Mouse (Mus musculus): ENCODE results near the gene Tlx2.

Gene Tlx2

DNA sequence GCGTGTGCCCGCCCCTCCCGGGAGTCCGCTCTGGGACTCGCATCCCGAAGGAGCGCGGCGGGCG lies at the start of gene Tlx2:
TSS of gene Tlx2 (minus strand) at position 47 of the 64 bp plus-strand sequence.
- DNase-seq (ENCODE audit: low spot score in 2 of 2): no peak

DNA sequence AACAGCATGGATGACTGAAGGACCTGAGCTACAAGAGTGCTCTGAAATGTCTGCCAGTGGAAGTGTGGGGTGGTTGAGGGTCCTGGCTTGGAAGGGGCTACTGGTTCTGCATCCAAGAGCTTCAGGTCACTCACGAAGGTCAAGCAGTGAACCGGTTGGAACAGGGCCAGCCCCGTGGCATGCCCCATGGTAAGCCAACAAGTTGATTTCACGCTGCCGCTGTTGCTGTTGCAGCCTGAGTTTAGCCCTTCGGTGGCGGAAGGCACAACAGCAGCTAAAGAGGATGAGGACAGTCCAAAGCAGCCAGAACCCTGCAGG lies 49.6 kb upstream of the Tlx2 start:
- DNase-seq (ENCODE audit: low spot score in 2 of 2): no peak

DNA sequence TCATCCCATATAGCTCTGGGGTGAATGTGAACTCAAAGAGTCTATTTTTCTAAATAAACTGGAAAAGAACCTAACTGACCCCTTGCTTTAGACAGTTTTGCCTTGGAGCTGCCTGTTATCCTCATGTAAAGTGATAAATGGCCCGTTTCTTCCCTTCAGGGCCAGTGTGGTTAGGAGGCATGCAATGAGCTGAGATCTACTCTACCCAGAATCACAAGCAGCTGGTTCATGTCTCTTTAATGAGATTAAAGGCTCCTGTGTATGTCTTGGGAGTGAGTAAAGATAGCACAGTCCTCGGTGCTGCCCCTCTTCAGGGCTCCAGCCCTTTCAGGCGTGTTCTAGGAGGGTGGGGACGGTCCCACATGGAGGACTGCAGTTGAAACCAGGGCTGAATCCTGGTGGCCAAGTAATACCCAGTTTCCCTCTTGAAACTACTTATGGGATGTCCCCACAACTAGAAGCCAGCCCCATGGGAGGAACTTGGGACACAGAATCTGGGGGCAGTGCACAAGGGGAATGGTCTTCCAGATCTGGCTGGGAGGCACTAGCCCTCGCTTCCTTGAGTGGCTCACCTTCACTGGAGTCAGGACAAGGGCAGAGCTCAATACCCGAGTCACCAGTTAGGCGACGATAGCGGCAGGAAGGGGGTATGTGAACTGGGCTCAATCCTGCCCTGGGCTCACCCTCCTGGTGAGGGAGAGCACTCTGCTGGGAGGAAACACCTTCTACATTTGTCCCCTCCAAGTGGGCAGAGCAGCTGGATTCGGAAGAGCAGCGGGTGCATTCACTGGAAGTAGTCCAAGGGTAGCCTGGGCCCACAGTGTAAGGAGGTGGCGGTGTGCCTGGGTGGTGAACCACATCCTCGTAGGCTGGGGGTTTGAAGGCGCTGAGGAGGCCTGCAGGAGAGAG lies 49.0 kb upstream of the Tlx2 start:
- DNase-seq (ENCODE audit: low spot score in 2 of 2): no peak

DNA sequence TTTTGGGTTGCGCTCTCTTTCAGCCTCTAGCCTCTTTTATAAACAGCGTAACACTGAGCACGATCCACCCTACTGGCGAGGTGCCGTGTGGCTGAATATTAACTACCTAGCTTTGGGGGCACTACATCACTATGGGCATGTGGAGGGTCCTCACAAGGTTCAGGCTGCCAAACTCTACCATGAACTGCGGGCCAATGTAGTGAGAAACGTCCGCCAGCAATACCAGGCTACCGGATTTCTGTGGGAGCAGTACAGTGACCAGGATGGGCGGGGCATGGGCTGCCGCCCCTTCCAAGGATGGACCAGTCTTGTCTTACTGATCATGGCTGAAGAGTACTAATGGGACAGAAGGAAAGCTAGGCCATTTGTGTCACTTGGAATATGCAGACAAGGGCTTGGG lies 48.3 kb upstream of the Tlx2 start:
- no peak for DNase-seq (ENCODE audit: low spot score in 2 of 2)

DNA sequence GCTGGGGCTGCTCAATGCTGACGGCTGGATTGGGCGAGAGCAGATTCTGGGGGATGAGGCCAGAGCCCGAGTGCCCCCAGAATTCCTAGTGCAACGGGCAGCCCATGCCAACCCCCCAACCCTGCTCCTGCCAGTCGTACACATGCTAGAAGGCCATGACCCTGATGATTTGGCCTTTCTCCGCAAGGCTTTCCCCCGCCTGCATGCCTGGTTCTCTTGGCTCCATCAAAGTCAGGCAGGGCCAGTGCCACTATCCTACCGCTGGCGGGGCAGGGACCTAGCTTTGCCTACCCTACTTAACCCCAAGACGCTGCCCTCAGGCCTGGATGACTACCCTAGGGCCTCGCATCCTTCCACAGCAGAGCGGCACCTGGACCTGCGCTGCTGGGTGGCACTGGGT lies 47.5 kb upstream of the Tlx2 start:
- DNase-seq (ENCODE audit: low spot score in 2 of 2): no peak

DNA sequence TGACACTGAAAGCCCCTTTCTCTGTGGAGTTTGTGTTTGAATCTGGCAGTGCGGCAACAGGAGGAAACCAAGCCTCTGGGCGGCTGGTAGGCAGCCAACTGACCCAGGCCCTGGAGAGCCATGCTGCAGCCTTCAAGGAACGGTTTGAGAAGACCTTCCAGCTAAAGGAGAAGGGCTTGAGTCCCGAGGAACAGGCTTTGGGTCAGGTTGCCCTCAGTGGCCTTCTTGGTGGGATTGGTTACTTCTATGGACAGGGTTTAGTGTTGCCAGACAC lies 47.0 kb upstream of the Tlx2 start:
- DNase-seq (ENCODE audit: low spot score in 2 of 2): no peak

DNA sequence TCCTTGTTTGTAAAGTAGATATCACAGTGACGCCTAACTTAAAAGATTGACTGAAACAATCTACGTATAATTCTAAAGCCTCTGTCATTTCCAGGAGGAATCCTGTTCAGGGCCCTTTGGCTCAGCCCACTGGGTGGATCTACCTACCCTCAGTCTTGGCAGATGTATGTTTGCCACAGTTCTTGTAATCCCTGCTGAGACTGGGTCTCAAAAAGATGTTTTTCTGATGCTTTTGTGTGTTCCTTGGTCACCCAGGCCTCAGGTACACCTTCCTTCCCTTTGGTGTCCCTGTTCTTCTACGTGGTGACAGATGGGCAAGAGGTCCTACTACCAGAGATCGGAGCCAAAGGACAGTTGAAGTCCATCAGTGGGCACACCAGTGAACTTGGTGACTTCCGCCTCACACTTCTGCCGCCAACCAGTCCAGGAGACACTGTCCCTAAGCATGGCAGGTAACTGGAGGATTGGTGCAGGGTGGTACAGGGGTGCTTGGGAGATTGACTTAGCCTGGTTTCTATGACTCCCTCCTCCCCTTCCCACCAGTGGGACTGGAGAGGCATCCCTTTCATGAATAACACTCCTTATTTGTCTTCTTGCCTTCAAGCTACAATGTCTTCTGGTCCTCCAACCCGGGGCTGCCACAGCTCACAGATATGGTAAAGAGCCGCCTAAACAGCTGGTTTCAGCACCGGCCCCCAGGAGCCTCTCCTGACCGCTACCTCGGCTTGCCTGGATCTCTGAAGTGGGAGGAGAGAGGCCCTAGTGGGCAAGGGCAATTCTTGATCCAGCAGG lies 46.5 kb upstream of the Tlx2 start:
- DNase-seq (ENCODE audit: low spot score in 2 of 2): no peak

DNA sequence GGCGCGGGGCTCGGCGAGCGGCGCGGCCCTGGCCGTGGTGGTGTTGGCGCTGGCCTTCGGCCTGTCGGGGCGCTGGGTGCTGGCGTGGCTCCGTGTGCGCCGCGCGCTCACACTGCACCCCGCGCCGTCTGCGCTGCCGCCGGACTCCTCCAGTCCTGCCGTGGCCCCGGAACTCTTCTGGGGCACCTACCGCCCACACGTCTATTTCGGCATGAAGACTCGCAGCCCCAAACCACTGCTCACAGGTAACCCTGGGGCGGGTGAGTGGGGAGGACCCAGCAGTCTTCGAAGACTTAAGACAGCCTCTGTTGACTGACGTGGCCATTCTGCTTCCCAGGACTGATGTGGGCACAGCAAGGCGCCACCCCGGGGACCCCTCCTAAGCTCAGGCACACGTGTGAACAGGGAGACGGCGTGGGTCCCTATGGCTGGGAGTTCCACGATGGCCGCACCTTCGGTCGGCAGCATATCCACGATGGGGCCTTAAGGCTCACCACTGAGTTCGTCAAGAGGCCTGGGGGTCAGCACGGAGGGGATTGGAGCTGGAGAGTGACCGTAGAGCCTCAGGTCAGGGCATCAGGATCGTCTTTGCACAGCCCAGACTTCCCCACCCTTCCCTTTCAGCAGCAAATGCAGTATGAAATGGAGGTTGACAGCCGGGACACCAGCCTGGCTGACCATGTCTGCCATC lies 45.7 kb upstream of the Tlx2 start:
- no peak for DNase-seq (ENCODE audit: low spot score in 2 of 2)

DNA sequence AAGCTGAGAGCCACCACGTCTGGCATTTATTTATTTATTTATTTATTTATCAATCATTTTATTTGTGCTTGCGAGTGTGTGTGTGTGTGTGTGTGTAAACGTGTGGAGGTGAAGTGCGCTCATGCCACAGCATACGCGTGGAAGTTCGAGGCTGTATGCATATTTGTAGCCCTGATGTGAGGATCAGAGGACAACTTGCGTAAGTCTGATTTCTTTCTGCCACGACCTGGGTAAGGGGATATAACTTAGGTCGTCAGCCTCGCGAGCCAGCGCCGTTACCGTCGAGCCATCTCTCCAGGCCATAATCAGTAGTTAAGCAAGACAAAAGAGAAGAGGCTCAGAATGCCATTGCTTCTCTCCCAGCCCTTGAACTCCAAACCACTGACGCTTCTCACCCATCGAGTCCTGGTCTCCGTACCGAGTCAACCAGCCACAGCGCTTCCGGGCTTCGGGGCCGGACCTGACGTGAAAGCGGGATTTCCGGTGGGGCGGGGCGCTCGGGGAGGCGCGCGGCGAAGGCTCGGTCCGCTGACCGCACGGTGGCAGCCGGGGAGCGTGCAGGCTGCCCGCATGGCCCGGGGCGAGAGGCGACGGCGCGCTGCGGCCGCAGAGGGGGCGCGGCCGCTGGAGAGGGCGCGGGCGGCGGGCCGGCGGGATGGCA lies 45.0 kb upstream of the Tlx2 start, which contains the start of gene Mogs:
TSS of gene Mogs (plus strand) at position 486 of the 661 bp plus-strand sequence.
- DNase-seq (ENCODE audit: low spot score in 2 of 2): peak; percentile 89 to 91

DNA sequence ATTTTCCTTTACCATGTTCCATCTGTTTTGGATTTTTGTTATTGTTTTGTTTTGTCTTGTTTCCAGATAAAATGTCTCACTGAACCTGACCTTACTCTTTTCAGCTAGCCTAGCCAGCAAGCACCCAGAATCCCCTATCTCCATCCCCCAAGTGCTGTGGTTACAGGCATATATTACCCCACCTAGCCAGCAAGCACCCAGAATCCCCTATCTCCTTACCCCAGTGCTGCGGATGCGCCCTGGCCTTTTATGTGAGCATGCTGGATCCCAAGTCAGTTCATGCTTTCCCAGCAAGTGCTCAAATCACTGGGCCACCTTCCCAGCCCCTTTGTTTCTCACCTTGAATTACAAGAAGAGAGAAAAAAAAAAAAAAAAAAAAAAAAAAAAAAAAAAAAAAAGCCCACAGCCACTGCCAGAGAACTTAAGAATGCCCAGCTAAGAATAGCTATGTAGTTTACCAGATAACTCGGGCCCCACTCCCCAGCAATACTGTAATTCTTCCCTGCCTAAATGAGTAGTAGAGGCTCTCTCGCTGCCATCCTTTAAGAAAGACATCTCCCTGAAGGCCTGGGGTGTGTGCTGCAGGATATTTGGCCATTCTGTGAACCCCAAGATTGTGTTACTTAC lies 41.5 kb upstream of the Tlx2 start:
- DNase-seq (ENCODE audit: low spot score in 2 of 2): no peak

DNA sequence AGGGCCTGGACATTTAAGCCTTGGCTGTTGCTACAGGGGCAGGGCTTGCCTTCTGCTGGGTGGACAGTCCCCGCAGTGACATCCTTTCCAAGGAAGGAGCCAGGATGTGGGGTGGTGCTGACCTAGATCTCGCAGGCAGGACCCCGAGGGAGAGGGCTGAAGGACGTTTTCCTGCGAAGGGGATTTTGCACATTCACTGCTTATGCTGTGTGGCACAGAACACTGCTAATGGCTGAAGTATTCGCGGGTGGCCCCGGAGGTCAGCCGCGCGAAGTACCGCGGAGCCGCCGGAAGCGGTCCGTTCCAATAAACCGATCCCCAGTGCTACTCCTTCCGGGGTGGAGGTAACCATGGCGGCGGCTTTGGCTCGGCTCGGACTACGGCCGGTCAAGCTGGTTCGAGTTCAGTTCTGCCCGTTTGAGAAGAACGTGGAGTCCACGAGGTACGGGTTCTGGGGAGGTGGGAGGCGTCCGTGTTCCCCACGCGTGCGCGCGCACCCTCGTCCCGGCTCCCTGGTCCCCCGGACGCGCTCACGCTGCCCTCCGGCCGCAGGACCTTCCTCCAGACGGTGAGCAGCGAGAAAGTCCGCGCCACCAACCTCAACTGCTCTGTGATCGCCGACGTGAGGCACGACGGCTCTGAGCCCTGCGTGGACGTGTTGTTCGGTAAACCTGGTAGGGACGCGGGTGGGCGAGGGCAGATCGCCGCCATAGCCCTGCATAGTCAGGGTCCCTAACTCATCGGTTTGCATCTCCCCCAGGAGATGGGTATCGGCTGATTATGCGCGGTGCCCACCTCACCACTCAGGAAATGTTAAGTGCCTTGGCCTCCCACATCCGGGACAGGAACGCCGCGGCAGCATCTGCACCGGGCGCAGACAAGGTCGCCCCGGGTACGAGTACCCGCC lies 38.9 kb upstream of the Tlx2 start, which contains the start of gene Mrpl53:
TSS of gene Mrpl53 (plus strand) at position 279 of the 907 bp plus-strand sequence.
- DNase-seq (ENCODE audit: low spot score in 2 of 2): peak; percentile 75 to 84

DNA sequence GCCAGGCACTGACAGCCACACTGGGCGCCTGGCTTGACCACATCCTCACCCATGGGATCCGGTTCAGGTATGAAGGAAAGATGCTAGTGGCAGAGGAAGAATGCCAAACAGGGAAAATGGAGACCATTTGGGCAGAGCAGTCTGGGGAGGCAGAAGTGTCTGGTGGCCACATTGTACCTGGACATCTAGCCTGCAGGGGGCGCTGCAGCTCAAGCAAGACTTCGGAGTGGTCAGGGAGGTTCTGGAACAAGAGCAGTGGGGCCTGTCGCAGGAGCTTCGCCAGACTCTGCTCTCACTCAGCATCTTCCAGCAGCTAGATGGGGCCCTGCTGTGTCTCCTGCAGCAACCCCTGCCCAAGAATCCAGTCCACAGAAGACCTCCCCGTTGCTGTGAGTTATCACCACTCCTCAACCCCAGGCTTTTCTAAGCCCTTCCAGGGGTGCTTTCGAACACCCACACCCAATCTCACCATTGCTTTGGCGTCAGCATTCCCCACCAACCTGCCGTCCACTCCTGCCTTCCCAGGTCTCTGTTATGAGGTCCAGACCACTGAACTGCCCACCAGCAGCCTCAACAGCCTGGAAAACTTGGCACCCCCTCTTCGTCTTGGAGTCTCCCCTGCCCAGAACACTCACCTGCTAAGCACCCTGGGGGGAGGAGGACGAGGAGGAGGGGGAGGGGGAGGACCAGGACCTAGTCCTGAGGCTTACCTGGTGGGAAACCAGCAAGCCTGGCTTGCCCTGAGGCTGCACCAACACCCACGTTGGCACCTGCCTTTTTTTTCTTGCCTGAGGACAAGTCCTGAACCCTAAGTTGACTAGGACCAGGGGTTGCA lies 37.7 kb upstream of the Tlx2 start:
- peak; percentile 73 to 83 for DNase-seq (ENCODE audit: low spot score in 2 of 2)

DNA sequence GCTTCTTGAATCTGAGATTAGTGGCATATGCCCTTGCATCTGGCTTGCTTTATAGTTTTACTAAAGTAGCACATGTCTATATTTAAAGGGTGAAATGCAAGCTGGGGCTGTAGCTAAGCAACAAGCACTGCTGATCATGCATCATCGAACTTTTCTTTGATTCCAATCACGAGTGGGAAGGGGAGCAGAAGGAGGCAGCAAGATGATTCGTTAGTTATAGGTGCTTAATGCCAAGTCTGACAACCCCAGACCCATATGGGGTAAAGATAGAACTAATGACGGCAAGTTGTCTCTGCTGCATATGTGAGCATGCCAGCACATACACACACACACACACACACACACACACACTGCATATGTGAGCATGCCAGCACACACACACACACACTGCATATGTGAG lies 34.1 kb upstream of the Tlx2 start:
- no peak for DNase-seq (ENCODE audit: low spot score in 2 of 2)

DNA sequence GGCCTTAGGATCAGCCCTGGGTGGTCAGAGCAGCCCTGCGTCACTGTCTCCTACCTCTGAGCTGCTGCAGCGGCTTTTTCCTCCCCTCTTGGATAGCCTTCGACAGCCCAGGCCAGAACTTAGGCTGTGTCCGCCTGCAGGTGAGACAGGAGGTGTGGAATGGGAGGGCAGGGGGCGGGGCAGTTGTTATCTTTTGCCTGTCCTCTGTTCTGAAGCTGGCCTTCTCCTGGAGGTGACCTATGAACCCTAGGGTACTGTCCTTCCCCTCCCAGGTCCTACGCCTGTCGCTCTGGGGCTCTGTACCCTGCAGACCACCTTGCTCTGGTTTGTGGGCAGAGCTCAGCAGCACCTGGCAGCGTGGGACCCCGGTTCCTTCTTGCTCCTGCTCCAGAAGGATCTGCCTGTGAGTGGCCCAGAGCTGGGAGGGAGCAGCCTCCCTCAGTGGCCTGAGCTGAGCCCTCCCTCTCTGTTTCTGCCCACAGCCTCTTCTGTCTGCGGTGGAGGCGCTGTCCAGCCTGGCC lies 33.1 kb upstream of the Tlx2 start:
- no peak for DNase-seq (ENCODE audit: low spot score in 2 of 2)

DNA sequence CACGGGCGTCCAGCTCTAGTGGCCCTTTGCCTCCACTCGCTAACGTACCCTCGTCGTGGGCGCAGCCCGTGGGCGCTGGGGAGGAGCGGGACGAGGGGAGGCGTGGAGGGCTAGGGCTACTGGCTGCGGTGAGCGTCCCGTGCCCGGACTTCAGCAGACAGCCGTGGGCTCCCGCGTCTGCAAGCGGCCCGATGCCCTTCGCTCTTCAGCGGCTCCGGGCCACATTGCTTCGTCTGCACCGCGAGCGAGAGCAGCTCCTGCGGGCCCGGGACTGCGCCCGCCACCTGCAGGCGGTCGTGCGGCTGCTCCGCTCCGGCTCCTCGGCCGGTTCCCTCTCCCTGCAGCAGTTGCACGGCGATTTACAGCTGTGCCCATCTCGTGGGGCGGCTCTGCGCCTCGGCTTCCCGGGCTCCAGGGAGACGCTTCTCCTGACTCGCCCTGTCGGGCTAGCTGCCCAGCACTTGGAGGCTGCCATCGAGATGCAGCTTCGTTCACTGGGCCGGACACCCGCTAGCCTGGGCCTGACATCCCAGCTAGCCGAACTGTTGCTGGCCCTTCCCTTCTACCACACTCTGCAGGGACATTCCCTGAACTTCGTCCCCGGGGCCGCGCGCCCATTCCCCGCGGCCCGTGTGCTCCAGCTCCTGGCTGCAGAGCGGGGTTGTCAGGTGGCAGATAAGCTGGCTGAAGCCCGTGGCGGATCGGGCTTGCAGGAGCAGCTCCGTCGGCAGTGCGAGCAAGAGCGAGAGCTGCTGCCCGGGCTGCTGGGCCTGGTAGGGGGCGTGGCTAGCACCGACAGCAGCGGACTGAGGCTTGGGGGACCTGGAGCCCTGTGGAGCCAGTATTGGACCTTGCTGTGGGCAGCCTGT lies 31.8 kb upstream of the Tlx2 start:
- DNase-seq (ENCODE audit: low spot score in 2 of 2): peak; percentile 27 to 63

DNA sequence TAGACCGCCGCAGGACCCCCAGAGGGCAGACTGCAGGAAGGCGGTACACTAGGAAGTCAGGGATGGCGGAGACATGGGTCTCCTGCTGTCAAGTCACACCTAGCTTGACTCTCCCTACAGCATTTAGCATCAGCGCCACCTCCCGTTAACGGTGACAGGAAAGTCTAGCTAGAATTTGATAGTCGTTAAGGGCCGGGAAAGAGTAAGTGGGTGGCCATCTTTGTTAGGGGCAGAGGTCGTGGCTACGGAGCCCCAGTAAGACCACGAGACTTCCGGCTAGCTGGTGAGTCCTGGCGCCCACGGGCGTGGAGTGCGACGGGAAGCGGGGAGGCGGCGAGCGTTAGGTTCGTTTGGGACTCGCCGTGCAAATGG lies 31.2 kb upstream of the Tlx2 start, which contains the start of the genes Ccdc142 and Gm42688:
TSS of gene Ccdc142 (plus strand) at position 286 of the 372 bp plus-strand sequence.
TSS of gene Gm42688 (plus strand) at position 302 of the 372 bp plus-strand sequence.
- DNase-seq (ENCODE audit: low spot score in 2 of 2): peak; percentile 70 to 84

DNA sequence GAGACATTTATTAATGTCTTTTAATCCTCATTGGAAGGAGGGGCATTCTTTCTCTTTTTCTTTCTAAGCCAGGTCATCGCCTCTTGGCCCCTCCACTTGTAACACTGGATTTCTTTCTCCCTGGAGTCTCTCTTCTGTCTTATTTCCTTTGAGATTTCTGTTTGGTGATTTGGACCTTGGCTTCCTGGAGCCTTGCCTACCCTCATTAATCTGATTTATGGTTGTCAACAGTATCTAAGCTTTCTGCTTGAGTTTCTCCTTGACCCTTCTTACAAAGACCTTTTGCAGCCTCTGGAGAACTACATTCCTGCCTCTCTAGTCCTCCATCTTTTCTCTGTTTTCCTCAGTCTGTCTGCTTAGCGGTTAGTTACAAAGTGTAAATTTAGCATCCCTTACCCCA lies 28.3 kb upstream of the Tlx2 start:
- DNase-seq (ENCODE audit: low spot score in 2 of 2): no peak

DNA sequence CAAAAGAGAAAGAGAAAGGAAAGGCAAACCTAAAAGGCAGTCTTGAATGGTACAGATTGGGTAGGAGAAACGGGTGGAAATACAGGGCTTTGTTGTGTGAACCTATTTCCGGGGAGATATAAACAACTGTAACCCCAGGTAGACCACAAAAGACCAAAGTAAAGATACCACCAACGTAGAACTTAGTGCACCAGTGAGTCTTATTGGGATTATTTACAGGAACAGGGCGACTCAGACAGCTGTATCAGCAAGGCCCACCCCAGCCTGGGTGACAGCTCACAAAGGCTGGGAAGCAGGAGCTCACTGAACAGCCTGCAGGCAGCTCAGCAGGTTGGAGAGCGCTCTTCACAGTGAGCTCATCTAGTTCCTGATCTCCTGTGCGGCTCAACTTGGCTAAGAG lies 25.9 kb upstream of the Tlx2 start:
- DNase-seq (ENCODE audit: low spot score in 2 of 2): no peak
